Mouse (Mus musculus): ENCODE results near the gene Tm6sf2. TPM values are rescaled to one million over a fixed set of nuclear protein-coding genes. Genes with fewer than 3 reads are reported as not detected.
A peak's percentile ranks its signal among the peaks of the same experiment; 100 is the strongest.

The Tm6sf2 gene
- total and polyA plus RNA-seq, 2 experiments from 2014 or later = 0.19 TPM; not detected in 1

DNA sequence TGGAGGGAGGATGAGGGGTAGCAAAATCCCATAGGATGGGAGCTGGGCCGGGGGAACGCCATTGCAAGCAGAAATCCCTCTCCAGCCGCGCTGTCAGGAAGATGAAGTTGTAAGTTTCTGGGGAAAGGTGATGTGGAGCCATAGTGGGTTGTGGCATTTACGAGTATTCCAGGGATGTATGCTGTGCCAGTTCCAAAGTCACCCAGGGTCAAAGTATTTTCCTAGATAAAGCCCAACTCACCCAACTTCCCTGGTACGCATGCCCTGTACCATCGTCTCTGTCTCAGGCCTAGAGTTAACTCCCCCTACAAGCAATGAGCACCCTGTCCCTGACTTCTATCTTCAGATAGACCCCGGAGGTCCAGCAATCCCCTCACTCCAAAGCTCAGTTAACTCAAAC, 396 bp downstream of the Tm6sf2 start:
- Histone ChIP-seq H3K4me3 (ENCODE audit: low read length) (no peak overlapping the region), H3K4me1 (ENCODE audit: insufficient read depth, low read length) (no peaks in the 10 kb centered on the region), H3K36me3 (ENCODE audit: insufficient read depth, low read length) (peaks cover 25% of the 10 kb centered on the region), H3K27me3 (ENCODE audit: insufficient read depth, low read length) (no peaks in the 10 kb centered on the region), H3K9me3 (ENCODE audit: low read length) (no peaks in the 10 kb centered on the region), H3K9ac (replicated peaks; ENCODE audit: low read length) (no peak overlapping the region), H3K4me2 (ENCODE audit: low read depth, low read length) (peak overlapping the region; percentile 30; the same call in 1 of the 2 replicates), H3K27ac (no peak overlapping the region)
- 60% methylated on average over 8 of the region's 8 CpGs for WGBS
- DNase-seq (ENCODE audit: low spot score) (no peak), ATAC-seq (no peak)
- TF ChIP-seq CTCF (IDR thresholded peaks at IDR 0.05; ENCODE audit: low read depth) = no peak

DNA sequence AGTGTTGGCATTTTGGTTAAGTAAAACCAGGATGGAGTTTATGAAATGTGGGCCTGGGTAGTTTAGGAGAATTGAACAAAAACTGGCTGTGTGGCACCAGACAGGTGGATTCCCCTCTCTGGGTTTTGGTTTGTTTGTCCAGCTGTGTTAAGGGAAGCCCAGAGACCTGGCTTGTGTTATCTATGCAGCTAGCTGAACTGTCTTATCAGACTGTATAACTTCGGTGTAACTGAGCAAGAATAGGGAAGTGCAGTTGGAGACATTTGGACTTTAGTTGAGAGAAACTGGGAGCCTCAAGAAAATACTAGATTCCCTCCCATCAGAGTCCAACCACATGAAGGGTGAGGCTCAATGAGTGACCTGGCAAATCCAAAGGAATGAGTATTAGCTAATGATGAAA, 958 bp downstream of the Tm6sf2 start:
- Histone ChIP-seq H3K4me1 (ENCODE audit: insufficient read depth, low read length) (no peaks in the 10 kb centered on the region), H3K36me3 (ENCODE audit: insufficient read depth, low read length) (peaks cover 25% of the 10 kb centered on the region), H3K9me3 (ENCODE audit: low read length) (no peaks in the 10 kb centered on the region), H3K27me3 (ENCODE audit: insufficient read depth, low read length) (no peaks in the 10 kb centered on the region), H3K4me2 (ENCODE audit: low read depth, low read length) (no peak overlapping the region), H3K4me3 (ENCODE audit: low read length) (no peak overlapping the region), H3K9ac (replicated peaks; ENCODE audit: low read length) (no peak overlapping the region), H3K27ac (no peak overlapping the region)
- no peak for TF ChIP-seq CTCF (IDR thresholded peaks at IDR 0.05; ENCODE audit: low read depth)
- 84% methylated on average over 1 of the region's 1 CpGs for WGBS
- ATAC-seq = no peak
- DNase-seq (ENCODE audit: low spot score) = no peak

DNA sequence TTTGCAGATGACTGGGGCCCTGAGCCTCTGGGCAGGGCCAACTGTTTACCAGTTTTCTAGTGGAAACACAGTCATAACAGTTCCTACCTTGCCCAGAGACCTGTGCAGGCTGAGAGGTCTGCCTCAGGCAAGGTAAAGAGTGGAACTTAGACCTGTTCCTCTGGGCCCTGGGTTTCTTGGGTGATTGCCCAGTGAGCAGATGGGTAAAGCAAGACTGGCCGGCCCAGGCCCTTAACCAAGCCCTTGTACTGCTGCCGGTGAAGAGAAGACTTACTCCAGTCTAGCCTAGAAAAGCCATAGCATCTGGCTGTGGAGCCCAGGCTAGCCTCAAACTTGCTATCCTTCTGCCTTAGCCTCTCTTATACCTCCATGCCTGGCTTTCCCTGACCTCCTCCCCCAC, 9.3 kb downstream of the Tm6sf2 start:
- Histone ChIP-seq H3K9me3 (ENCODE audit: low read length) (no peaks in the 10 kb centered on the region), H3K4me2 (ENCODE audit: low read depth, low read length) (no peak overlapping the region), H3K4me1 (ENCODE audit: insufficient read depth, low read length) (peaks cover 13% of the 10 kb centered on the region), H3K4me3 (ENCODE audit: low read length) (no peak overlapping the region), H3K27me3 (ENCODE audit: insufficient read depth, low read length) (peaks cover 24% of the 10 kb centered on the region; the same call in 1 of the 2 replicates), H3K9ac (replicated peaks; ENCODE audit: low read length) (no peak overlapping the region), H3K27ac (no peak overlapping the region), H3K36me3 (ENCODE audit: insufficient read depth, low read length) (no peaks in the 10 kb centered on the region)
- 81% methylated on average over 2 of the region's 2 CpGs for WGBS
- TF ChIP-seq CTCF (IDR thresholded peaks at IDR 0.05; ENCODE audit: low read depth) = no peak
- no peak for ATAC-seq
- DNase-seq (ENCODE audit: low spot score) = no peak

DNA sequence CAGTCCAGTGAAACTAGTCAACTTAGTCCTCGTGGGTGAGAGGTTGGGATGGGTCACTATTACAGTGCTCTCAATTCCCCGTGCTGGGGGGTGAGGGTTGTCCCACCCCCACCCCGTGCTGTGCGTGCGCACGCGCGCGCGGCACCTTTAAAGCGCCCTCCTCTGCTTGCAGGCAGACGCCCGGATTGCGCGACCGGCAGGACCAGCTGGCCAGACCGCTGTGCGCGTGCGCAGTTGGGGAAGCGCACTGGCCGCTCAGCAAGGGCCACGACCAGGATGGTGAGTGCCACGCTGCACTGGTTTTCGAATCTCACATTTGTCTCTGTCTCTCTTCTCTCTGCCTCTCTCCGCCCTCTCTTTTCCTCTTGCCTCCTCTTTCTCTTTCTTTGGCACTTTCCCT, 10.6 kb downstream of the Tm6sf2 start, which contains the start of gene Hapln4:
TSS of gene Hapln4 (plus strand) at position 173 of the 400 bp plus-strand sequence.
- no peak within 1 kb of the TSS for H3K27ac ChIP-seq
- H3K27me3 ChIP-seq (ENCODE audit: insufficient read depth, low read length) = peaks cover 29% of the 10 kb centered on the region
- H3K4me1 ChIP-seq (ENCODE audit: insufficient read depth, low read length) = peaks cover 13% of the 10 kb centered on the region
- no peak for ATAC-seq
- H3K9ac ChIP-seq (replicated peaks; ENCODE audit: low read length) = peak within 1 kb of the TSS; percentile 47
- H3K4me2 ChIP-seq (ENCODE audit: low read depth, low read length) = peak within 1 kb of the TSS; percentile 93
- WGBS = 1% methylated on average over 25 of the region's 26 CpGs
- no peaks in the 10 kb centered on the region for H3K36me3 ChIP-seq (ENCODE audit: insufficient read depth, low read length)
- no peaks in the 10 kb centered on the region for H3K9me3 ChIP-seq (ENCODE audit: low read length)
- H3K4me3 ChIP-seq (ENCODE audit: low read length) = peak within 1 kb of the TSS; percentile 47
- no peak for TF ChIP-seq CTCF (IDR thresholded peaks at IDR 0.05; ENCODE audit: low read depth)
- DNase-seq (ENCODE audit: low spot score) = peak; percentile 70

DNA sequence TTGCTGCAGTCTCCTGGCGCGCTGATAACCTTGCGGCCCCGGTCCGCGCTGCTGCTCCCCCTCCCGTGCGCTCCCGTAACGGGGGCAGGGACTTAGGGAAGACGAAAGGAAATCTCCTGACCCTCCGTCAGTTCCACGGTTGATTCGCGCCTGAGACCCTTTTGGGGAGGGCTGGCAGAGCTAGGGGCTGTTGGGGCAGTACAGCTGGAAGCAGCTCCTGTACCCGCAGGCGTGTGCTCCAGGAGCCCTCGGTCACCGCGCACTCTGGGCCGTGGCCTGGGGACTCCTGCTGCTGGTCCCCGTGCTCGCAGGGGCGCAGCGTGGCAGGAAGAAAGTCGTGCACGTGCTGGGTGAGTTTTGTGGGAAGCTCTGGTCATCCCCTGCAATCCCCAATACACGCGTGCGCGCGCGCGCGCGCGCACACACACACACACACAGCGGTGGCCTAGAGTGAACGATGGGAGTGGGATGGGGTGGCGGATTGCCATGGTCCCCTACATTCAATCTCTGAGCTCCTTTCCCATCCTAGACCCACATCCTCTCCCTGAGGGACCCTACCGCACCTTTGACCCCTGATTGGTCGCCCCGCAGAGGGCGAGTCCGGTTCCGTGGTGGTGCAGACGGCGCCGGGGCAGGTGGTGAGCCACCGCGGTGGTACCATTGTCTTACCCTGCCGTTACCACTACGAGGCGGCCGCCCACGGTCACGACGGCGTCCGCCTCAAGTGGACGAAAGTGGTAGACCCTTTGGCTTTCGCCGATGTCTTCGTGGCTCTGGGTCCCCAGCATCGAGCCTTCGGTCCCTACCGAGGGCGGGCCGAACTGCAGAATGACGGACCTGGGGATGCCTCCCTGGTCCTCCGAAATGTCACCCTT, 11.7 kb downstream of the Tm6sf2 start:
- WGBS = 1% methylated on average over 71 of the region's 71 CpGs
- H3K27me3 ChIP-seq (ENCODE audit: insufficient read depth, low read length) = peaks cover 29% of the 10 kb centered on the region
- peak overlapping the region; percentile 47 for H3K9ac ChIP-seq (replicated peaks; ENCODE audit: low read length)
- no peaks in the 10 kb centered on the region for H3K9me3 ChIP-seq (ENCODE audit: low read length)
- TF ChIP-seq CTCF (IDR thresholded peaks at IDR 0.05; ENCODE audit: low read depth) = peak; percentile 58
- H3K4me1 ChIP-seq (ENCODE audit: insufficient read depth, low read length) = peaks cover 17% of the 10 kb centered on the region
- H3K27ac ChIP-seq = no peak overlapping the region
- peak; percentile 44 for DNase-seq (ENCODE audit: low spot score)
- H3K4me3 ChIP-seq (ENCODE audit: low read length) = peak overlapping the region; percentile 47
- ATAC-seq = peak; percentile 43
- H3K36me3 ChIP-seq (ENCODE audit: insufficient read depth, low read length) = no peaks in the 10 kb centered on the region
- peak overlapping the region; percentile 93 for H3K4me2 ChIP-seq (ENCODE audit: low read depth, low read length)

DNA sequence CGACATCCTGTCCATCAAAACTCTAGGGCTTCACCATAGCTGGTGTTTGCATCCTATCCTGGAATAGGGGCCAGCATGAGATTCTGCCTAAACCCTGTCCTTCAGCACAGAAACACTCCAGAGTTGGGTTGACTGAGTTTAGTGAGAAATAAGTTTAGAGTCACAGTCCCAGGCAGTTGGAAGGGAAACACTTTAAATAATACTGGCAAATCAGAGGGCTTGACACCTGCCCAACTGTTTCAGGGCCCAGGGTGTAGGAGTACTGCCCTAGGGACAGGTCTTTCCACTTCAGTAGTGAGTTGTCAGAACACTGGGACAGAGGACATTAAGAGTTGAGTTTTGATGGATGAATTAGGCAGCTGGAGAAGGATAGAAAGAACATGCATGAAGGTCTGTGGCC, 13.4 kb downstream of the Tm6sf2 start:
- 44% methylated on average over 1 of the region's 1 CpGs for WGBS
- Histone ChIP-seq H3K27ac (no peak overlapping the region), H3K27me3 (ENCODE audit: insufficient read depth, low read length) (peaks cover 29% of the 10 kb centered on the region), H3K4me1 (ENCODE audit: insufficient read depth, low read length) (peaks cover 22% of the 10 kb centered on the region), H3K9me3 (ENCODE audit: low read length) (no peaks in the 10 kb centered on the region), H3K36me3 (ENCODE audit: insufficient read depth, low read length) (no peaks in the 10 kb centered on the region), H3K4me3 (ENCODE audit: low read length) (no peak overlapping the region), H3K4me2 (ENCODE audit: low read depth, low read length) (no peak overlapping the region), H3K9ac (replicated peaks; ENCODE audit: low read length) (no peak overlapping the region)
- no peak for TF ChIP-seq CTCF (IDR thresholded peaks at IDR 0.05; ENCODE audit: low read depth)
- DNase-seq (ENCODE audit: low spot score) = no peak
- no peak for ATAC-seq

DNA sequence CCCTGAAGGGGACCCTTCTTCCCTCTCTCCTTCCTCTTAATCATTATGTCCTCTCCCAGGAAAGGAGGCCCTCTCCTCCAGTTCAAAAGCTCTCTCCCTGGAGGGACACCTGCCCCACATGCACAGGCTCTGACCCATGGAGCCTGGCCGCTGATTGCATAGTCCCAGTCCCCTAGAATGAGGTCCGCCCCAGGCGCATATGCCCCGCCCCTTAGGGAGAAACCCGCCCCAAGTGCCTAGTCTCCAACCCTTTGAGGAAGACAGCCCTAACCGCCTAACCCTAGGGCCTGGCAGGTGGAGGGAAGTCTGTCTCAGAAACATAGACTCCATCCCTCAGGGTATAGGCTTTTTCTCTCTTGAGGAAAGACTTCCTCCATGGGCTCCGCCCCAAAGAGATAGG, 14.5 kb downstream of the Tm6sf2 start:
- peaks cover 22% of the 10 kb centered on the region for H3K4me1 ChIP-seq (ENCODE audit: insufficient read depth, low read length)
- WGBS = 15% methylated on average over 7 of the region's 7 CpGs
- no peak overlapping the region for H3K4me2 ChIP-seq (ENCODE audit: low read depth, low read length)
- no peak overlapping the region for H3K4me3 ChIP-seq (ENCODE audit: low read length)
- H3K36me3 ChIP-seq (ENCODE audit: insufficient read depth, low read length) = no peaks in the 10 kb centered on the region
- H3K9me3 ChIP-seq (ENCODE audit: low read length) = no peaks in the 10 kb centered on the region
- ATAC-seq = no peak
- H3K27me3 ChIP-seq (ENCODE audit: insufficient read depth, low read length) = peaks cover 29% of the 10 kb centered on the region
- no peak overlapping the region for H3K9ac ChIP-seq (replicated peaks; ENCODE audit: low read length)
- H3K27ac ChIP-seq = no peak overlapping the region
- no peak for DNase-seq (ENCODE audit: low spot score)
- TF ChIP-seq CTCF (IDR thresholded peaks at IDR 0.05; ENCODE audit: low read depth) = no peak
